Mouse (Mus musculus) ES-E14 (cell line): ENCODE results near the gene Tfdp2. TPM values are rescaled to one million over a fixed set of nuclear protein-coding genes. Genes with fewer than 3 reads are reported as not detected.

Source experiments
- DNase-seq: peaks from one replicate; pipeline ENCODE4 v3.0.0-alpha.2; 2013; ENCODE audit warnings: low read depth, low spot score
- H3K27ac ChIP-seq: 2 replicates; pipeline ENCODE4 v1.5.1; 2012; ENCODE audit warnings: low read depth, mild to moderate bottlenecking, low read length, moderate library complexity, mixed read lengths; ENCODE audit not compliant: poor library complexity, insufficient read depth, severe bottlenecking
- H3K36me3 ChIP-seq: 2 replicates; pipeline ENCODE4 v1.6.1; 2012; ENCODE audit warnings: mild to moderate bottlenecking, low read length, moderate library complexity, mixed read lengths; ENCODE audit not compliant: control insufficient read depth, poor library complexity, insufficient read depth, severe bottlenecking
- H3K4me1 ChIP-seq, 2 experiments: fragments of 150-350 bp in 1 of 2; sonication (generic) in 1 of 2; 2 replicates each; pipeline ENCODE4 v1.6.1; 2012; ENCODE audit warnings: low read length in 2 of 2, mild to moderate bottlenecking in 1 of 2, mixed read lengths in 1 of 2; ENCODE audit not compliant: control insufficient read depth in 2 of 2, insufficient read depth in 2 of 2, poor library complexity in 1 of 2
- H3K4me3 ChIP-seq, 2 experiments: fragments of 150-350 bp in 1 of 2; sonication (generic) in 1 of 2; 2 replicates each; pipeline ENCODE4 v1.5.1; 2012; ENCODE audit warnings: low read length in 2 of 2, low read depth in 1 of 2, mild to moderate bottlenecking in 1 of 2, mixed read lengths in 1 of 2; ENCODE audit not compliant: insufficient read depth in 1 of 2, poor library complexity in 1 of 2, severe bottlenecking in 1 of 2
- H3K9ac ChIP-seq: 2 replicates; pipeline ENCODE4 v1.6.1; 2012; ENCODE audit warnings: low read depth, mild to moderate bottlenecking, low read length, mixed read lengths; ENCODE audit not compliant: poor library complexity, insufficient read depth, severe bottlenecking
- H3K9me3 ChIP-seq: fragments of 150-350 bp; sonication (generic); 2 replicates; pipeline ENCODE4 v1.6.1; 2012; ENCODE audit warnings: low read depth, mild to moderate bottlenecking, low read length; ENCODE audit not compliant: control insufficient read depth, insufficient read depth
- CHD2 ChIP-seq: IDR thresholded peaks from 2 replicates; pipeline ENCODE4 v1.6.1; 2014; ENCODE audit warnings: mild to moderate bottlenecking, low read depth, low read length, inconsistent platforms
- HCFC1 ChIP-seq: IDR thresholded peaks from 2 replicates; pipeline ENCODE4 v1.6.1; 2012; ENCODE audit warnings: low read length, inconsistent platforms, borderline replicate concordance; ENCODE audit not compliant: insufficient read depth
- MAFK ChIP-seq: IDR thresholded peaks from 2 replicates; pipeline ENCODE4 v1.6.1; 2014; ENCODE audit warnings: mild to moderate bottlenecking, low read depth, low read length, inconsistent platforms; ENCODE audit not compliant: insufficient read depth
- ZC3H11A ChIP-seq: IDR thresholded peaks from 2 replicates; pipeline ENCODE4 v1.6.1; 2012; ENCODE audit warnings: low read depth, mild to moderate bottlenecking, inconsistent platforms, low read length, borderline replicate concordance
- ZNF384 ChIP-seq: IDR thresholded peaks from 2 replicates; pipeline ENCODE4 v1.6.1; 2012; ENCODE audit warnings: low read depth, low read length, inconsistent platforms
- in situ Hi-C, 2 experiments: fragments of 600-800 bp; cut with MboI; formaldehyde crosslinking; loops; one replicate each; pipeline ENCODE4 v1.15.1; 2025; ENCODE audit warnings: low sequenced_read_pairs in 2 of 2, inconsistent platforms in 1 of 2; ENCODE audit not compliant: unreplicated experiment in 2 of 2
- total RNA-seq: library from RNA; depleted of rRNA; stranded (reverse); fragments of 300-350 nt; gene quantifications from 2 replicates; pipeline ENCODE4 v1.2.3, GENCODE M21; 2012

Tfdp2 gene
- total RNA-seq, 1 experiment, result 45.6 TPM

DNA sequence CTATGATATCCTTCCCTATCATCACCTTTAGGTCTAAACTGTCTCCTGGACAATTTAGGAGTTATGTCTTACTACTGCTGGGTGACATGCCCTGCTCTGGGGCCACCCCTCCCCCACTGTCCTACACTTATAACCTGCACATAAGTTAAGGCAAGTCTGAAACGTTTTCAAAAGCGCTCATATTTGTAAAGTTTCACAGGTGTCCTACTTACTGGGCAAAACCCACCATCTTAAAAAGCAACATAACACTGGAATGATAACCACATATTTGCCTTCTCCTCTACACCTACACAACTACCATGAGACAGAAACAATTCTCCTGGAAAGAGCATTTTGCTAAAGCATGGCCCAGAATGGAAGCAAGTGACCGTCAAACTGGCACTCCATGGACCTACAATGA, 164.0 kb downstream of the Tfdp2 start:
- Histone ChIP-seq H3K27ac (no peak overlapping the region), H3K4me1 (no peaks in the 10 kb centered on the region; a peak in 1 of 4 replicates), H3K9ac (no peak overlapping the region), H3K4me3 (no peak overlapping the region), H3K9me3 (no peaks in the 10 kb centered on the region), H3K36me3 (peaks cover 6% of the 10 kb centered on the region)
- no peak for TF ChIP-seq ZC3H11A
- TF ChIP-seq MAFK, result no peak
- TF ChIP-seq ZNF384, result no peak
- no peak for TF ChIP-seq CHD2
- DNase-seq, result no peak
- in situ Hi-C loops, result no loop called here

DNA sequence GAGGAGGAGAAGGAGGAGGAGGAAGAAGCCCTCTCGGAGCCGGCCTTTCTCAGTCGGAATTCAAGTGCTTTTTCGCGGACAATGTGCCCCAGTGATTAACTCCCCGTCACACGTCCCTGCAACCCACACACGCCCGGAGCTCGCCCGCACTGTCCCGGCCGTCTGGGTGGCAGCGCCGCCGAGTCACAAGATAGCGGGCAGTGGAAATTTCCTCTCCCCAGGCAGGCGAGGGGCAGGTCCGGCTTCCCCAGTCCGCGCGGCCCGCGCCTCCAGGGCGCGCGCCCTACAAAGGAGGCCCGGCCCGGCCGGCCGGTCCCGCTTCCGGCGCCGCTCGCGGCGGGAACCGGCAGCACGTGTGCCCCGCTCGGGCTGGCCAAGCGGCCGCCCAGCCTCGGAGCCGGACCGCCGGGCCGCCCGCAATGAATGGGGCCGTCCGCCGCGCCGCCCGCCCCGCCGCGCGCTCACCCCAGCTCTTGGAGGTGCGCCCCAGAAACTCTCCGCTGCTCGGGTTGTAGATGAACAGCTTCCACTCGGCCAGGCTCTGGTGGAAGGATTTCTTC, 167.6 kb downstream of the Tfdp2 start:
- in situ Hi-C loops, result no loop called here

DNA sequence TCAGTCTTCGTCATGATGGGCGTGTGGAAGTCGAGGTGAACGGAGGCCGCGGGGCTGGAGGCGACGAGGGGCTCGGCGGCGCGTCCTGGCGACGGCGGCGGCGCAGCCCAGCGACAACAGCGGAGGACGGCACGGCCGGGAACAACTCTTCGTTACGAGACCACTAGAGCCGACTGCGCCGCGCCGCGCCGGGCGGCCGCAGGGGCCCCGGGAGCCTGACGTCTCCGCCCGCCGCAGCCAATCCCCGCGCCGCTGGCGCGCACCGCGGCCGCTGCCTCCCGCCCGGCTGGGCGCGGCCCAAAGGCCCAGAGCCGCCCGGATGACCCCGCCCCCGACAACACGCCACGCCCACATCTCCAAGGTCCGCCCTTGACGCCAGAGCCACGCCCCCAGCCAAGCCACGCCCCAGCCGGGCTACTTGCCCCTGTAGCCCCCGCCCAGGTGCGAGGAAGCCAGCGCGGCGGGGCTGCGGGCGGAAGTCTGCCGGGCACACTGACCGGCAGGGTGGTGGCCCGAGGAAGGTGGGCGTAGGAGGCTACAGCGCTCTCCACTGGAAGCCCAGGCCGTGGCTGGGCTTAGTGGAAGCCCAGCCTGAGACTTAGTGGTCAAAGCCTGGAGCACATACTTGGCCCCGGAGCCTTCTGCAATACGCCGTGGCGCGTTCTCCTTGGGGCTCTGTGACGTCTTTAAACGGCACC, 168.2 kb downstream of the Tfdp2 start, which contains the start of gene Atp1b3:
Gene Atp1b3, minus strand, starts transcription at position 302 of the 698 bp plus-strand sequence.
- in situ Hi-C loops, result no loop called here
- Histone ChIP-seq H3K9me3 (no peaks in the 10 kb centered on the region), H3K4me3 (peak within 1 kb of the TSS; percentile 95 to 100), H3K9ac (peak within 1 kb of the TSS; percentile 99), H3K4me1 (peaks cover 0 to 1% of the 10 kb centered on the region in 2 experiments; a peak in 1 of 4 replicates), H3K36me3 (peaks cover 2% of the 10 kb centered on the region; the same call in 1 of the 2 replicates), H3K27ac (peak within 1 kb of the TSS; percentile 89)
- TF ChIP-seq HCFC1, result peak; percentile 25; the same call in 1 of the 2 replicates
- no peak for TF ChIP-seq CHD2
- DNase-seq, result peak; percentile 92

More for the DNA sequence above, 167.6 kb downstream of the Tfdp2 start:
- H3K4me3 ChIP-seq, result peak overlapping the region; percentile 68 to 100
- H3K9me3 ChIP-seq, result no peaks in the 10 kb centered on the region
- peaks cover 0 to 1% of the 10 kb centered on the region in 2 experiments; a peak in 1 of 4 replicates for H3K4me1 ChIP-seq
- H3K36me3 ChIP-seq, result peaks cover 2% of the 10 kb centered on the region; the same call in 1 of the 2 replicates
- H3K27ac ChIP-seq, result peak overlapping the region; percentile 89
- no peak for DNase-seq
- H3K9ac ChIP-seq, result peak overlapping the region; percentile 99
- TF ChIP-seq HCFC1 (no peak), MAFK (no peak)

DNA sequence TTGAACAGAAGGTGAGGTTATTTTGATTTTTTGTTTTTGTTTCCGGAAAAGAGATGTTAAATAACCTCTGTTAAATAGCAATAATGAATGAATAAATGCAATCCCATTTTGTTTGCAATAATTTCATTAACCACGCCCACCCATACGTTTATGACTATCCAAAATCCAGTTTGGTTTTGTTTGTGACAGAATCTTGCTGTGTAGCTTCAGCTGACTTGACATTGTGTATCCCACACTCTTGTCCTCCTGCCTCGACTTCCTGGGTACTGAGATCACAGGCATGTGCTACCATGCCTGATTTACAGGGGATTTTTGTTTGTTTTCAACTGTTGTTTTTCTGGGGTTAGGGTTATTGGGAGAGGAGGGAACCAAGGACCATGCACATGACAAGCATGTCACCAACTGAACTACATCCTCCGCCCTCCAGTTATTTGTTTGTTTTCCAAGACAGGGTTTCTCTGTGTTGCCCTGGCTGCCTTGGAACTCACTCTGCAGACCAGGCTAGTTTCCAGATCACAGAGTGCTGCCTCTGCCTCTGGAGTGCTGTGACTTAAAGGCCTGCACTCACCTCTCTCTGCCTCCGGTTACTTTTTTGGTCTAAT, 169.3 kb downstream of the Tfdp2 start:
- H3K27ac ChIP-seq, result no peak overlapping the region
- H3K4me3 ChIP-seq, result no peak overlapping the region
- no peaks in the 10 kb centered on the region for H3K9me3 ChIP-seq
- no peak for DNase-seq
- peaks cover 2% of the 10 kb centered on the region; the same call in 1 of the 2 replicates for H3K36me3 ChIP-seq
- TF ChIP-seq MAFK (no peak), ZC3H11A (no peak), HCFC1 (no peak), ZNF384 (no peak), CHD2 (no peak)
- peaks cover 0 to 8% of the 10 kb centered on the region in 2 experiments for H3K4me1 ChIP-seq
- no peak overlapping the region for H3K9ac ChIP-seq
- in situ Hi-C loops, result no loop called here
